Mouse (Mus musculus) adrenal gland, postnatal 14 days (tissue): ENCODE results near the gene Sgms2. TPM values are rescaled to one million over a fixed set of nuclear protein-coding genes. Genes with fewer than 3 reads are reported as not detected.
A peak's percentile ranks its signal among the peaks of the same experiment; 100 is the strongest.
"Not testable (repeated sequence)": the region's sequence is repeated elsewhere in the genome, so short reads cannot be mapped to it uniquely, and the experiment has no call there.

Source experiments
- DNase-seq: peaks from one replicate; pipeline ENCODE4 v3.0.0; 2021; ENCODE audit warnings: mixed read lengths
- total RNA-seq: library from RNA; stranded (reverse); gene quantifications from 2 replicates; pipeline ENCODE4 v1.2.3, GENCODE M21; 2021

Sgms2 gene
- total RNA-seq, 1 experiment from 2014 or later: 5.9 TPM

GRCm38 (mm10) chr3:131358205-131358604, 133.0 kb downstream of the Sgms2 start:
- DNase-seq: no peak

- no peak for DNase-seq
Measured at GRCm38 (mm10) chr3:131357643-131358042, 133.6 kb downstream of the Sgms2 start.

GRCm38 (mm10) chr3:131356026-131356425, 135.2 kb downstream of the Sgms2 start:
- DNase-seq: no peak

- DNase-seq: no peak
Measured at GRCm38 (mm10) chr3:131350539-131350938, 140.7 kb downstream of the Sgms2 start.

- DNase-seq: no peak
Measured at GRCm38 (mm10) chr3:131349013-131349412, 142.2 kb downstream of the Sgms2 start.

DNA sequence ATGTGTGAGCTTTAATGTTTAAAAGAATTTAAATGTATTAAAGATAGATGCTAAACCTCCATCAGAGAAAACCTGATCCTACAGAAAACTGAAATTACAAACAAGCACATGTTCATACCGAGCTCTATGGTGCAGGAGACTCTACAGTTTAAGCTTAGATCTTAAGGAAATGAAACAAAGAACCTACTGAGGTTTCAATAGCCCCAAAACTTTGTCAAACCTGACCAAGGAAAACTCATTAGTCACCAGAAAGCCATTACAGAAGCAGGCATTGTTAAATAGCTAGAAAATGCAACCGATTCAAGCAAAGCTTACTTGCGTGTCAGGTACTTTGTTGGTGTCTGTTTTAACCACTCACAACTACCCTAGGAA, 142.6 kb downstream of the Sgms2 start:
- no peak for DNase-seq

DNA sequence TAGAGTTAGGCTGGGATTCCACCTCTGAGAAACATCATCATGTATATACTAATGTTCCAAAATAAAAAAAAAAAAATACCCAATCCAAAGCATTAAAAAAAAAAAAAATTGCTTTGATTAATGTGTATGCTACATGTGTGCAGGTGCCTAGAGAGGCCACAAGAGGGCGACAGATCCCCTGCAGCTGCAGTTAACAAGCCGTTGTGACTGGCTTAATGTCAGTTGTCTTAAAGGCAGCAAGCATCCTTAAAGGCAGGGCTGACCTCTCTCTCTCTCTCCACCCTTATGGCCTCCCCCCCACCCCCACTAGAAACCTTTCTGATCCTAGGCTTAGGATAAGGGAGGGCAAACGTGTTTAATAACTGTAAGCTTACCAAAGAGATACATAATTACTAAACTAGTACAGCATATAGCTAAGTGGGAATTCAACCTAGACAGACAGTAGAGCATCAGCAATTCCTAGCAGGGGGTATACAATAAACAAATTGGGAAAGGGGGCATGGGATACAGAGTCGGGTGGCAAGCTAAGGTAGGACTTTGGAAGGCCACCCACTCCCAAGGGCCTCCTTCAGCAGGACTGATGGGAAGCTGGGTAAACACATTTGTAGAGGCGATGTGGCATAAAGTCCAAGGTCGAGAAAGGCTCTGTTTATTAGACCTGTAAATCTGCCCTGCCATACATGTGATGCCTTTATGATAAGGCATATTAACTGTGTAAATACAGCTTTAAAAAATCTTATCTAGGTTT, 143.2 kb downstream of the Sgms2 start:
- DNase-seq: peak; percentile 74

DNA sequence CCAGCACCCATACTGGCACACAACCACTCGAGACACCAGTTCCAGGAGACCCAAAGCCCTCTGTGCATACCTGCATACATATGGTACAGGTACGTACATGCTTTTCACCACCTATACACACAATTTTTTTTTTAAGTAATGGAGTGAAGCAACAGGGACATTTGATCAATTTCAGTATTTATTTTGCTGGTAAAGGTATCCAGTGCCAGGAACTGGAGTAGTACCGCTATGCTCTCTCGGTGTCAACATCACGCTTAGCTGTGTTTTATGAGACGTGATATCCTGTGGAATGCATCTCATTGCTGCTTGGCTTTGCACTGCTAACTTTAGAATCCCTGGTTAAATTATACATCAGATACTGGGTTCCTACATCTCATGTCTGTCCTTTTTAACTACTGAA, 145.3 kb downstream of the Sgms2 start:
- no peak for DNase-seq

GRCm38 (mm10) chr3:131343311-131343710, 147.9 kb downstream of the Sgms2 start:
- no peak for DNase-seq

GRCm38 (mm10) chr3:131340885-131341284, 150.3 kb downstream of the Sgms2 start:
- DNase-seq: no peak

GRCm38 (mm10) chr3:131339280-131339679, 151.9 kb downstream of the Sgms2 start:
- no peak for DNase-seq

GRCm38 (mm10) chr3:131337749-131338148, 153.5 kb downstream of the Sgms2 start:
- not testable (repeated sequence) for DNase-seq

- no peak for DNase-seq
Measured at GRCm38 (mm10) chr3:131336629-131337028, 154.6 kb downstream of the Sgms2 start.

- DNase-seq: no peak
Measured at GRCm38 (mm10) chr3:131335117-131335547, 156.1 kb downstream of the Sgms2 start.

DNA sequence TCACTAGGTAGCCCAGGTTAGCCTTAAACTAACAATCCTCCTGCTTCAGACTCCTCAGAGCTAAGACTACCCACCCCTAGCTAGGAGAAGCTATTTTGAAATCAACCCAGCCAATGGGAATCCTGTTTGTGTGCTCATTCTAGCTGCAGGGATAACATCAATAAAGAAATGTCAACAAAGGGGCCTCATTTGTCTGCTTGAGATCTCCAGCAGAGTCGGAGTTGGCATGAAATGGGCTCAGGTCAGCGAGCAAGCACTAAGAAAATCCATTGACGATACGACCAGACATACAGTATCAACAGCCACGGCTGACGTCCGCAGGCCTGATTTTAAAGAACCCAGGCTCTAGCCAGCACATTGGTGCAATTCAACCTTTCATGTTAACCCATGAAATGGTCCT, 164.0 kb downstream of the Sgms2 start:
- DNase-seq: no peak

- no peak for DNase-seq
Measured at GRCm38 (mm10) chr3:131326637-131327036, 164.6 kb downstream of the Sgms2 start.

GRCm38 (mm10) chr3:131322081-131322815, 169.0 kb downstream of the Sgms2 start:
- DNase-seq: no peak

DNA sequence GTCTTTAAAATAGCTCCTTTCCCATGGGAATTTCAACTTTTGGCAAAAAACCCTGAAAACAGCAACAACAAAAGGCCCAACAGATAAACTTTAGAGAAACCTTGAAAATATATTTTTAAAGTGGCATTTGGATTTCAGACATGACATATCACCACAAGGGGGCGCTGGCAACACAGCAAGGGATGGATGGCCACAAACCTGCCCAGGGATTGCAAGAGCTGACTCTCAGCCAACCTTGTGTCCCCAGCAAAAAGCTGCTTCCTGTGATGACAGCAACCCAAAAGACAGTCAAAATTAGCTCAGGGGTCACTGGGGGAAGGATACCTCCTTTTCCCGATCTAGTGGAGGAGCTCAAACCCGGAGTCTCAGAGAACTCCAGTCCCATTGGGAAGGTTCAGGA, 171.0 kb downstream of the Sgms2 start:
- peak; percentile 91 for DNase-seq

DNA sequence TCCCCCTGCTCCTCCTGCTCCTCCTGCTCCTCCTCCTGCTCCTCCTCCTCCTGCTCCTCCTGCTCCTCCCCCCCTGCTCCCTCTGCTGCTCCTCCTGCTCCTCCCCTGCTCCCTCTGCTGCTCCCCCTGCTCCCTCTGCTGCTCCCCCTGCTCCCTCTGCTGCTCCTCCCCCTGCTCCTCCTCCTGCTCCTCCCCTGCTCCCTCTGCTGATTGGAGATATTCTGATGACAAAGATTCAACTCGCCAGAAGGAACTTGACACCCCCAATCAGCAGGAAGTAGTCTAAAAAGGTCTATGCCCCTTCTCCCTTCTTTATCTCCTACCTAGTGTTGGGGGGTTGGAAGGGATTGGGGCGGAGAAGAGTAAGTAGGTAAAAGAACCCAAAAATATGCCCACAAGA, 173.0 kb downstream of the Sgms2 start:
- no peak for DNase-seq

DNA sequence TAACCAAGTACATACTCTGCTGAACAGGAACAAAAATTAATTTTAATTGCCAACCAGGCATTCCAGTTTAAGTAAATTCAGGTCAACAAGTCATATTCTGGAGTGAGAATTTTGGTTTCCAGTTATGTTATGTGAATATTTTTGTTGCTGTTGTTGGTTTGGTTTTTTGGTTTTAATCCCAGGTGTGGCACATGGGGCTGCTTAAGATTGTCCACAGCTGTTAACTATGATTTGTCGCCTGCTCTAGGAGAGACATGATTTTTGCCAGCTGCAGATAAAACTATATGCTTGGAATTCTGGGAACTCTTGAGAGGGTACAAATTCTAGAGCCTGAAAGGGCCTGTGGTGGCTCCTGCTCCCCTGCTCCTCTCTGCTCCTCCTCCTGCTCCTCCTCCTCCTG, 174.1 kb downstream of the Sgms2 start:
- no peak for DNase-seq

GRCm38 (mm10) chr3:131315957-131316510, 175.2 kb downstream of the Sgms2 start:
- DNase-seq: no peak

DNA sequence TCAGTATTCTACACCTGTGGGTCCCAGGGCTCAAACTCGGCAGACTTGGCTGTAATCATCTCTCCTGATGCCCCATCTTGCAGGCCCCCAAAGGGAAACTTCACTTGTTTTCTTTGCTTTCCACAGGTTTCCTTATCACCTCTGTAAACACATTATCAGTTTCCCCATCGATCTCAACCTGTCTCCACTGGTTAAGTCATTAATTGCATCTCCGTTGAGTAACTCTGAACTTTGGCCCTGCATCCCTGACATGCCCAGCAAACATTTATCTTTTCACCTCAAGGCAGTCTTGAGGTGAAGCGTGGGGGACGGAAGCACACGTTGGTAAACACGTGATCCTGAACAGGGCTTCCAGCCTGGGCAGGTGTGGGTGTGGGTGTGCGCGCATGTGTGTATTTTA, 178.9 kb downstream of the Sgms2 start:
- DNase-seq: no peak

DNA sequence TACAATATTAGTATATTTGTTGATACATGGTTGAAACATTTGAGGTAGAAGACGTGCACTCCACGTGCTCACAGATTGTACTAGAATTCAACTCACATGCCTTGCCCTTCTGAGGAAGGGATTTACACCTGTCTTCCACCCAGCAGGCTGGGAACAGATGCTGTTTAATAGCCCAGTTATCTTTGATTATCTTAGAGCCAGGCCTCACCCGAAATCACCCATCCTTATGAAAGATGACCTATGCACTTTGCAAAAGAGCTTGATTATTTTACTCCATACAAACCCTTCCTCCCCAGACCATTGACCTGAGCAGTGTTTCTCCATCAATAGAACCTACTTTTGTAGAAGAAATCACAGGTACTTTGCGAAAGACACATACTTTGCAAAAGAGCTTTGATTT, 180.6 kb downstream of the Sgms2 start:
- no peak for DNase-seq

GRCm38 (mm10) chr3:131307811-131308210, 183.4 kb downstream of the Sgms2 start:
- no peak for DNase-seq
